Mouse (Mus musculus): Measurements from ENCODE around the gene Gdpd3. TPM values are rescaled to one million over a fixed set of nuclear protein-coding genes. Genes with fewer than 3 reads are reported as not detected.

Gdpd3 gene
- polyA plus RNA-seq, 1 experiment from 2014 or later: 1.6 TPM

DNA sequence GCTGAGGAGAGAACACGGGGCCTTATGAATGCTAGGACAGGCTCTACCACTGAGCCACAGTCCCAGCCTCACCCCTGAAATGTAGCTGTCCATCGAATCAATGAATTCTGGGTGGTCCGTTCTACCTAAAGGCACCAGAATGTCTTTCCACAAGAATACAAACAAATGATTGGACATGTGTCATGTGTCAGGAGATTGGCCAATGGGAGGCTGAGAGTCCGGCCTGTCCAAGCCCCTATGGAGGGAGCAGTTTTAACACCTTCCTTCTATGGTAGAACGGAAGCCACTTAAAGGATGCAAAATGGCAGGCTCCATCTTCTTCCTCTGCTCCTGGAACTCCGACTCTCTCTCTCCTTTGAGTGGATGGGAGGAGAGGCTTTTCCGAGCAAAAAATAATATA is 51.5 kb downstream of the Gdpd3 start:
- Histone ChIP-seq H3K4me3 (ENCODE audit: low read depth, low read length) (no peak overlapping the region), H3K27me3 (ENCODE audit: insufficient read depth, low read length) (peaks cover 4% of the 10 kb centered on the region; the same call in 1 of the 2 replicates), H3K27ac (ENCODE audit: low read depth) (no peak overlapping the region), H3K4me2 (ENCODE audit: low read depth, low read length) (no peak overlapping the region), H3K9me3 (ENCODE audit: low read length) (no peaks in the 10 kb centered on the region), H3K4me1 (ENCODE audit: insufficient read depth) (no peaks in the 10 kb centered on the region), H3K9ac (replicated peaks) (no peak overlapping the region), H3K36me3 (replicated peaks; ENCODE audit: insufficient read depth, low read length) (no peaks in the 10 kb centered on the region)
- DNase-seq (no peak), ATAC-seq (no peak)
- WGBS (ENCODE audit: insufficient replicate concordance): 80% methylated on average over 7 of the region's 7 CpGs
- TF ChIP-seq CTCF (IDR thresholded peaks at IDR 0.05; ENCODE audit: low read depth) (no peak), EP300 (IDR thresholded peaks at IDR 0.05; ENCODE audit: low read depth) (no peak)

DNA sequence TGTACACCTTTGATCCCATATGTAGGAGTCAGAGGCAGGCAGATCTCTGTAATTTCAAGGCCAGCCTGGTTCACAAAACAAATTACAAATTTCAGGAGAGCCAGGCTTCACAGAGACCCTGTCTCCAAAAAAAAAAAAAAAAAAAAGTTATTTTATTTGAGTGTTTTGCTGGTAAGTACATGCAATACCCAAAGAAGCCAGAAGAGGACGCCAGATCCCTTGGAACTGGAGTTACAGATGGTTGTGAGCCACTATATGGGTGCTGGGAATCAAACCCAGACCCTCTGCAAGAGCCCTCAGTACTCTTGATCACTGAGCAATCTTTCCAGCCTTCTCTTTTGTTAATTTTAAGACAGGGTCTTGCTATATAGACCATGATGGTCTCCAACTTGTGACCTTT is 52.7 kb downstream of the Gdpd3 start:
- Histone ChIP-seq H3K27me3 (ENCODE audit: insufficient read depth, low read length) (peaks cover 16% of the 10 kb centered on the region), H3K4me1 (ENCODE audit: insufficient read depth) (no peaks in the 10 kb centered on the region), H3K27ac (ENCODE audit: low read depth) (no peak overlapping the region), H3K9me3 (ENCODE audit: low read length) (no peaks in the 10 kb centered on the region), H3K4me2 (ENCODE audit: low read depth, low read length) (no peak overlapping the region), H3K36me3 (replicated peaks; ENCODE audit: insufficient read depth, low read length) (no peaks in the 10 kb centered on the region), H3K9ac (replicated peaks) (no peak overlapping the region), H3K4me3 (ENCODE audit: low read depth, low read length) (no peak overlapping the region)
- ATAC-seq: no peak
- WGBS (ENCODE audit: insufficient replicate concordance): 32% methylated on average over 1 of the region's 1 CpGs
- TF ChIP-seq CTCF (IDR thresholded peaks at IDR 0.05; ENCODE audit: low read depth) (peak; percentile 36), EP300 (IDR thresholded peaks at IDR 0.05; ENCODE audit: low read depth) (no peak)
- no peak for DNase-seq

DNA sequence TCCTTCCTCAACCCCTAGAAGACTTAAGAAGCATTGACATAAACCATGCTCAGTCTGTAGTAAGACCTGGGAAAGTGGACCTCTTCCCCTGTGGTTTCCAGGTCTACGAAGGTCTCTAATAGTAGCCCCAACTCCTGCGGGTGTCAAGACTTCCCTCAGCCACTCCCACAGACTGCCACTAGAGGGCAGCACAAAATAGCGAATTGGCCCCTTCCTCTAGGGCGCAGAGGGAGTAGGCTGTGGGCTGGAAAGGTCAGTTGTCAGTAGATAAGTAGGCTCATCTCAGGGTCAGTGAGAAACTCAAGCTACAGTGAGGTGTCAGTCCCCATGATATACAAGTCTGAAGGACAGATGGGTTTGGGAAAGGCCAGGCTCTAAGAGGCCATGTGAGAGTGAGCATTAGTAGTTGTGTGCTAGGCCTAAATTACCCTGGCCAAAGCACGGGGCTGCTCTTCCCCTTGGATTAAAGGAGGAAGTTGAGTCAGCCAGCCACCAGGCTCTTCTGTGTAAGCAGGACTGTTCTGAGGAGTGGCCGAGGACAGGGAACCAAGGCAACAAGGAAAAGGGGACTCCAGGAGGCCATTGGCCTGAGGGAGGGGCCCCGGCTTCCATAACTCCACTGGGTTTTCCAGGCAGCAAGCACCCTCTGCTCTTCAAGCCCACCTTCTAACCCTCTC is 55.8 kb downstream of the Gdpd3 start:
- H3K9me3 ChIP-seq (ENCODE audit: low read length): no peaks in the 10 kb centered on the region
- H3K9ac ChIP-seq (replicated peaks): no peak overlapping the region
- H3K27me3 ChIP-seq (ENCODE audit: insufficient read depth, low read length): peaks cover 33% of the 10 kb centered on the region
- no peak overlapping the region for H3K27ac ChIP-seq (ENCODE audit: low read depth)
- DNase-seq: peak; percentile 85
- no peaks in the 10 kb centered on the region for H3K36me3 ChIP-seq (replicated peaks; ENCODE audit: insufficient read depth, low read length)
- H3K4me1 ChIP-seq (ENCODE audit: insufficient read depth): no peaks in the 10 kb centered on the region
- no peak overlapping the region for H3K4me2 ChIP-seq (ENCODE audit: low read depth, low read length)
- 17% methylated on average over 7 of the region's 7 CpGs for WGBS (ENCODE audit: insufficient replicate concordance)
- TF ChIP-seq EP300 (IDR thresholded peaks at IDR 0.05; ENCODE audit: low read depth) (no peak), CTCF (IDR thresholded peaks at IDR 0.05; ENCODE audit: low read depth) (peak; percentile 96)
- H3K4me3 ChIP-seq (ENCODE audit: low read depth, low read length): no peak overlapping the region
- ATAC-seq: peak; percentile 63

DNA sequence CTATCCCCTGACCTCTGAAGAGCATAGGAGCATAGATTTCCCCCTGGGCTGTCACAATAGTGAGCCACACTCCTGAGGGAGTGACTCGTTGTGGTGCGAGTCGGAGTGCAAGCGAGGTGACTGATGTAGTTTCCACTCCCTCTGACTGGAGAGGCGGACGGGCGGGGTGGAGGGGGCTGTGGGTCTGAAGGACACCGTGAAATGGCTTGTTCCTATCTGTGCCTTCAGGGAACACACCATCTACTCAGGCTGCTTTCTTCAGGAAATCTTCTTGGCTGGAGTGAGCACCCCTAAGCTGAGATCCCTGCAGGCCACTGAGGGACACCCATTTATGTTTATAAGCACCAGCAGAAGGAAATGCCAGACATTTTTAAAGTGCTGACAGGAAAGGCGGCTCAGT is 56.6 kb downstream of the Gdpd3 start:
- Histone ChIP-seq H3K27me3 (ENCODE audit: insufficient read depth, low read length) (peaks cover 33% of the 10 kb centered on the region), H3K9ac (replicated peaks) (no peak overlapping the region), H3K4me1 (ENCODE audit: insufficient read depth) (no peaks in the 10 kb centered on the region), H3K9me3 (ENCODE audit: low read length) (no peaks in the 10 kb centered on the region), H3K27ac (ENCODE audit: low read depth) (no peak overlapping the region), H3K4me3 (ENCODE audit: low read depth, low read length) (no peak overlapping the region), H3K4me2 (ENCODE audit: low read depth, low read length) (no peak overlapping the region), H3K36me3 (replicated peaks; ENCODE audit: insufficient read depth, low read length) (no peaks in the 10 kb centered on the region)
- no peak for DNase-seq
- no peak for TF ChIP-seq CTCF (IDR thresholded peaks at IDR 0.05; ENCODE audit: low read depth)
- TF ChIP-seq EP300 (IDR thresholded peaks at IDR 0.05; ENCODE audit: low read depth): no peak
- WGBS (ENCODE audit: insufficient replicate concordance): 45% methylated on average over 9 of the region's 9 CpGs
- 0 out of 2 replicates have a peak, but pooled peaks have one; percentile 2 for ATAC-seq

DNA sequence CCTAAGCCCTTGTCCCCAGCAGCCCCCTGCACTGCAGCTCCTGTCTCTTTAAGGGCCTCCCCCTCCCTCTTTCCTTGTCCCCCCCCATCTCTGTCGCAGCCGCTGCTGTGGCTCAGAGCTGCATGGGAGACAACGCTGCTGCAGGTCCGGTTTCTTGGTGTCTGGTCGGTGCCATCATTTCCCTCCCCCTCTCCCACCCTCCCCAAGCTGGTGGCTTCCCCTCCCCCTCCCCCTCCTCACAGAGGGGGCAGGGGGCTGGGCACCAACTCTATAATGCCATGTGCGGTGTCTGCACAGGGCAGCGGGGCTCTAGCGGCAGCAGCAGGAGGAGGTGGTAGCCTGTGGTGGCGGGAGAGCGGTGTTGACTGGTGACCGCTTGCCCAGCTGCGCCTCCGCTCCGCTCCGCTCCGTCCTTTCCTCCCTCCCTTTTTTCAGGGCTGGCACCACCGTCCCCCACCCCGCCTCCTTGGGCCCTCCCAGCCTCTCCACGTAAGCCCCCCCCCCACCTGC is 57.1 kb downstream of the Gdpd3 start:
- H3K4me2 ChIP-seq (ENCODE audit: low read depth, low read length): no peak overlapping the region
- TF ChIP-seq EP300 (IDR thresholded peaks at IDR 0.05; ENCODE audit: low read depth) (no peak), CTCF (IDR thresholded peaks at IDR 0.05; ENCODE audit: low read depth) (no peak)
- WGBS (ENCODE audit: insufficient replicate concordance): 6% methylated on average over 17 of the region's 19 CpGs

DNA sequence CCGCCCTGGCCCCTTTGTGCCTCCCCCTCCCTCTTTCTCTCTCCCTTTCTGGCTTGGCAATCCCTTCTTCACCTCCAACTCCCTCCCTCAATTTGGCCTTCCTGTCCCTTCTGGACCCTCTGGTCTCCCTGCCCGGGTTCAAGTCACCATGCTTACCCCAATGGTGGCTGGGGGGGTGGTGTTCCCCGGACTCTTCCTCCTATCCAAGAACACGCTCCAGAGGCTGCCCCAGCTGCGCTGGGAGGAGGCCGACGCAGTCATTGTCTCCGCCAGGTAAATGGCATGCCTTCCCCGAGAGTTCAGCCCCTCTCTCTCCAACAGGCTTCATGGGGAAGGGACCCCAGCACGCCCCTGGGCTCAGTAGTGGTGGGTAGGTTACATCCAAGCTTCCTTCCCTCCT is 57.8 kb downstream of the Gdpd3 start:
- Histone ChIP-seq H3K4me1 (ENCODE audit: insufficient read depth) (no peaks in the 10 kb centered on the region), H3K27ac (ENCODE audit: low read depth) (no peak overlapping the region), H3K27me3 (ENCODE audit: insufficient read depth, low read length) (peaks cover 37% of the 10 kb centered on the region), H3K9ac (replicated peaks) (no peak overlapping the region), H3K36me3 (replicated peaks; ENCODE audit: insufficient read depth, low read length) (no peaks in the 10 kb centered on the region), H3K4me3 (ENCODE audit: low read depth, low read length) (no peak overlapping the region), H3K9me3 (ENCODE audit: low read length) (no peaks in the 10 kb centered on the region), H3K4me2 (ENCODE audit: low read depth, low read length) (no peak overlapping the region)
- DNase-seq (no peak), ATAC-seq (no peak)
- 19% methylated on average over 10 of the region's 10 CpGs for WGBS (ENCODE audit: insufficient replicate concordance)
- TF ChIP-seq CTCF (IDR thresholded peaks at IDR 0.05; ENCODE audit: low read depth) (no peak), EP300 (IDR thresholded peaks at IDR 0.05; ENCODE audit: low read depth) (no peak)

More for the DNA sequence above, 57.1 kb downstream of the Gdpd3 start:
- no peak overlapping the region for H3K4me3 ChIP-seq (ENCODE audit: low read depth, low read length)
- ATAC-seq (no peak), DNase-seq (no peak)
- peaks cover 33% of the 10 kb centered on the region for H3K27me3 ChIP-seq (ENCODE audit: insufficient read depth, low read length)
- H3K4me1 ChIP-seq (ENCODE audit: insufficient read depth): no peaks in the 10 kb centered on the region
- H3K36me3 ChIP-seq (replicated peaks; ENCODE audit: insufficient read depth, low read length): no peaks in the 10 kb centered on the region
- H3K27ac ChIP-seq (ENCODE audit: low read depth): no peak overlapping the region
- H3K9me3 ChIP-seq (ENCODE audit: low read length): no peaks in the 10 kb centered on the region
- no peak overlapping the region for H3K9ac ChIP-seq (replicated peaks)

Other genes starting within 250 kb of the Gdpd3 start
- 78.4 and 90.9 TPM in 2 replicates for gene Eif3c, start 199.9 kb upstream of the Gdpd3 start, polyA plus RNA-seq (2015; fragmentation: Nextera tagmentation; extraction: Ambion mirVana)
- gene Apobr, start 181.4 kb upstream of the Gdpd3 start, polyA plus RNA-seq (2015; fragmentation: Nextera tagmentation; extraction: Ambion mirVana): 3.0 and 4.0 TPM in 2 replicates
- gene Cln3, start 180.5 kb upstream of the Gdpd3 start, polyA plus RNA-seq (2015; fragmentation: Nextera tagmentation; extraction: Ambion mirVana): 12.3 and 14.6 TPM in 2 replicates
- gene Il27, start 171.4 kb upstream of the Gdpd3 start, polyA plus RNA-seq (2015; fragmentation: Nextera tagmentation; extraction: Ambion mirVana): 0.18 and 0.21 TPM in 2 replicates
- gene Nupr1, start 135.5 kb upstream of the Gdpd3 start, polyA plus RNA-seq (2015; fragmentation: Nextera tagmentation; extraction: Ambion mirVana): 4.0 and 4.5 TPM in 2 replicates
- gene Sgf29, start 117.0 kb upstream of the Gdpd3 start, polyA plus RNA-seq (2015; fragmentation: Nextera tagmentation; extraction: Ambion mirVana): 22.7 and 22.8 TPM in 2 replicates
- gene Sult1a1, start 89.9 kb upstream of the Gdpd3 start, polyA plus RNA-seq (2015; fragmentation: Nextera tagmentation; extraction: Ambion mirVana): 221 and 241 TPM in 2 replicates
- gene Bola2, start 70.9 kb upstream of the Gdpd3 start, polyA plus RNA-seq (2015; fragmentation: Nextera tagmentation; extraction: Ambion mirVana): 86.5 and 93.5 TPM in 2 replicates
- 2.6 and 3.7 TPM in 2 replicates for gene Slx1b, start 70.5 kb upstream of the Gdpd3 start, polyA plus RNA-seq (2015; fragmentation: Nextera tagmentation; extraction: Ambion mirVana)
- 121 and 130 TPM in 2 replicates for gene Coro1a, start 58.5 kb upstream of the Gdpd3 start, polyA plus RNA-seq (2015; fragmentation: Nextera tagmentation; extraction: Ambion mirVana)
- gene Mapk3, start 6.7 kb upstream of the Gdpd3 start, polyA plus RNA-seq (2015; fragmentation: Nextera tagmentation; extraction: Ambion mirVana): 20.3 and 21.0 TPM in 2 replicates
- gene Ypel3, start 10.6 kb downstream of the Gdpd3 start, polyA plus RNA-seq (2015; fragmentation: Nextera tagmentation; extraction: Ambion mirVana): 65.0 and 74.7 TPM in 2 replicates
- gene Tbx6, start 15.1 kb downstream of the Gdpd3 start, polyA plus RNA-seq (2015; fragmentation: Nextera tagmentation; extraction: Ambion mirVana): 0.14 and 0.29 TPM in 2 replicates
- 69.9 and 72.1 TPM in 2 replicates for gene Ppp4c, start 26.2 kb downstream of the Gdpd3 start, polyA plus RNA-seq (2015; fragmentation: Nextera tagmentation; extraction: Ambion mirVana)
- 0.06 and 0.09 TPM in 2 replicates for gene Fam57b, start 31.3 kb downstream of the Gdpd3 start, polyA plus RNA-seq (2015; fragmentation: Nextera tagmentation; extraction: Ambion mirVana)
- gene 4930451I11Rik, start 65.3 kb downstream of the Gdpd3 start, polyA plus RNA-seq (2015; fragmentation: Nextera tagmentation; extraction: Ambion mirVana): not detected in 2 replicates
- not detected in 2 replicates for gene Doc2a, start 81.1 kb downstream of the Gdpd3 start, polyA plus RNA-seq (2015; fragmentation: Nextera tagmentation; extraction: Ambion mirVana)
- gene Hirip3, start 95.6 kb downstream of the Gdpd3 start, polyA plus RNA-seq (2015; fragmentation: Nextera tagmentation; extraction: Ambion mirVana): 6.5 and 7.2 TPM in 2 replicates
- 17.2 and 20.6 TPM in 2 replicates for gene Ino80e, start 96.0 kb downstream of the Gdpd3 start, polyA plus RNA-seq (2015; fragmentation: Nextera tagmentation; extraction: Ambion mirVana)
- 7.5 and 8.7 TPM in 2 replicates for gene Taok2, start 118.4 kb downstream of the Gdpd3 start, polyA plus RNA-seq (2015; fragmentation: Nextera tagmentation; extraction: Ambion mirVana)
- 35.6 and 38.4 TPM in 2 replicates for gene Tmem219, start 156.6 kb downstream of the Gdpd3 start, polyA plus RNA-seq (2015; fragmentation: Nextera tagmentation; extraction: Ambion mirVana)
- gene Kctd13, start 162.5 kb downstream of the Gdpd3 start, polyA plus RNA-seq (2015; fragmentation: Nextera tagmentation; extraction: Ambion mirVana): 4.4 and 4.6 TPM in 2 replicates
- gene Asphd1, start 183.2 kb downstream of the Gdpd3 start, polyA plus RNA-seq (2015; fragmentation: Nextera tagmentation; extraction: Ambion mirVana): not detected in 2 replicates
- 0.09 and 0.43 TPM in 2 replicates for gene Sez6l2, start 184.2 kb downstream of the Gdpd3 start, polyA plus RNA-seq (2015; fragmentation: Nextera tagmentation; extraction: Ambion mirVana)
- gene Cdipt, start 209.6 kb downstream of the Gdpd3 start, polyA plus RNA-seq (2015; fragmentation: Nextera tagmentation; extraction: Ambion mirVana): 33.2 and 37.4 TPM in 2 replicates
- gene Cdiptos, start 209.8 kb downstream of the Gdpd3 start, polyA plus RNA-seq (2015; fragmentation: Nextera tagmentation; extraction: Ambion mirVana): 0.68 and 1.0 TPM in 2 replicates
- gene Mvp, start 248.3 kb downstream of the Gdpd3 start, polyA plus RNA-seq (2015; fragmentation: Nextera tagmentation; extraction: Ambion mirVana): 10.5 and 10.9 TPM in 2 replicates

Data from liver, postnatal 0 days (tissue).